Mouse (Mus musculus): Measurements from ENCODE around the gene Gm5797.
"Not testable (repeated sequence)": the region's sequence is repeated elsewhere in the genome, so short reads cannot be mapped to it uniquely, and the experiment has no call there.

DNA sequence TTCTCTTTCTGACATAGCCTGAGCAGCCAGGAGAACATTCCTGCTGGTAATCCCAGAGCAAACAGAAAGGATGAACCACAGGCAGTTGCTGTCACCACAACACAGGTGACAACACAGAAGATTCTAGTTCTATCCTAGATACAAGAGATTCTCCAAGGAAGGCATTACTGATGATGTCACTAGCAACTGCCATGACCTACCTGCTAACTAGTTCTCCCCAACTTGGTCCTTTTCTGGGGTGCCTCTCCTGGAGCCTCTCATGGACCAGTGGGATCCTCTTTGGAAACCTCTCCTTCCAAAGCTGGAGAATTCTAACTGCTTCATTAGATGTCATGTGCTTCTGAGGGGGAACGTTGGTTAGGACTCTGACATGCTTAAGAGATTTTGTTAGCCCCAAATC, at the start of gene Gm5797:
- not testable (repeated sequence) for TF ChIP-seq CTCF, EP300 (IDR thresholded peaks at IDR 0.05; ENCODE audit: low read depth)
